Mouse (Mus musculus): ENCODE measurements at regions not wholly inside any gene's neighbourhood (a gene's known extent, or its start where the extent isn't known, plus 50 kb on each side); places are given as distances from the start of the nearest gene placed in this dataset.
A peak's percentile ranks its signal among the peaks of the same experiment; 100 is the strongest.

GRCm38 (mm10) chr4:70160525-70161224 lies 249.6 kb downstream of the Cdk5rap2 start:
- no peak for TF ChIP-seq CTCF (conservative IDR thresholded peaks at IDR 0.05)
- H3K4me3 ChIP-seq, result no peak overlapping the region
- no peak for DNase-seq (ENCODE audit: low spot score in 2 of 2)
- no peak overlapping the region for H3K27ac ChIP-seq

GRCm38 (mm10) chr4:70160062-70160461 lies 250.2 kb downstream of the Cdk5rap2 start:
- no peak for DNase-seq (ENCODE audit: low spot score in 2 of 2)
- H3K27ac ChIP-seq, result no peak overlapping the region
- no peak for TF ChIP-seq CTCF (conservative IDR thresholded peaks at IDR 0.05)
- no peak overlapping the region for H3K4me3 ChIP-seq

GRCm38 (mm10) chr4:70153179-70153578 lies 257.1 kb downstream of the Cdk5rap2 start:
- DNase-seq (ENCODE audit: low spot score in 2 of 2), result no peak
- Histone ChIP-seq H3K4me3 (no peak overlapping the region), H3K27ac (no peak overlapping the region)
- TF ChIP-seq CTCF (conservative IDR thresholded peaks at IDR 0.05), result no peak

GRCm38 (mm10) chr4:70109011-70109410 lies 301.2 kb downstream of the Cdk5rap2 start:
- TF ChIP-seq CTCF (conservative IDR thresholded peaks at IDR 0.05), result no peak
- no peak for DNase-seq (ENCODE audit: low spot score in 2 of 2)
- Histone ChIP-seq H3K4me3 (no peak overlapping the region), H3K27ac (no peak overlapping the region)

GRCm38 (mm10) chr4:70105776-70106175 lies 304.5 kb downstream of the Cdk5rap2 start:
- Histone ChIP-seq H3K4me3 (no peak overlapping the region), H3K27ac (no peak overlapping the region)
- DNase-seq (ENCODE audit: low spot score in 2 of 2), result no peak
- TF ChIP-seq CTCF (conservative IDR thresholded peaks at IDR 0.05), result no peak

GRCm38 (mm10) chr4:70097353-70097752 lies 312.9 kb downstream of the Cdk5rap2 start:
- no peak for TF ChIP-seq CTCF (conservative IDR thresholded peaks at IDR 0.05)
- H3K27ac ChIP-seq, result no peak overlapping the region
- no peak for DNase-seq (ENCODE audit: low spot score in 2 of 2)

GRCm38 (mm10) chr4:70078206-70078605 lies 332.0 kb downstream of the Cdk5rap2 start:
- TF ChIP-seq CTCF (conservative IDR thresholded peaks at IDR 0.05), result no peak
- DNase-seq (ENCODE audit: low spot score in 2 of 2), result no peak
- Histone ChIP-seq H3K27ac (no peak overlapping the region), H3K4me3 (no peak overlapping the region)

More at GRCm38 (mm10) chr4:70097353-70097752, 312.9 kb downstream of the Cdk5rap2 start:
- no peak overlapping the region for H3K4me3 ChIP-seq

GRCm38 (mm10) chr4:70062516-70062915 lies 347.7 kb downstream of the Cdk5rap2 start:
- no peak for TF ChIP-seq CTCF (conservative IDR thresholded peaks at IDR 0.05)
- no peak for DNase-seq (ENCODE audit: low spot score in 2 of 2)
- H3K27ac ChIP-seq, result peak overlapping the region; percentile 11; the same call in 1 of the 2 replicates
- no peak overlapping the region for H3K4me3 ChIP-seq

GRCm38 (mm10) chr4:70058831-70059544 lies 351.3 kb downstream of the Cdk5rap2 start:
- TF ChIP-seq CTCF (conservative IDR thresholded peaks at IDR 0.05), result no peak
- no peak overlapping the region for H3K4me3 ChIP-seq
- peak overlapping the region; percentile 87 for H3K27ac ChIP-seq
- peak; percentile 82 to 89 for DNase-seq (ENCODE audit: low spot score in 2 of 2)

GRCm38 (mm10) chr4:70053136-70053535 lies 357.1 kb downstream of the Cdk5rap2 start:
- Histone ChIP-seq H3K4me3 (no peak overlapping the region), H3K27ac (no peak overlapping the region)
- DNase-seq (ENCODE audit: low spot score in 2 of 2), result no peak
- no peak for TF ChIP-seq CTCF (conservative IDR thresholded peaks at IDR 0.05)

- peak in 1 of 2 experiments; percentile 51 for DNase-seq (ENCODE audit: low spot score in 2 of 2)
- H3K27ac ChIP-seq, result peak overlapping the region; percentile 73
- H3K4me3 ChIP-seq, result no peak overlapping the region
- no peak for TF ChIP-seq CTCF (conservative IDR thresholded peaks at IDR 0.05)
Observed at GRCm38 (mm10) chr4:70038241-70038640, 372.0 kb downstream of the Cdk5rap2 start.

GRCm38 (mm10) chr4:70035912-70036311 lies 374.3 kb downstream of the Cdk5rap2 start:
- H3K27ac ChIP-seq, result no peak overlapping the region
- no peak for DNase-seq (ENCODE audit: low spot score in 2 of 2)
- TF ChIP-seq CTCF (conservative IDR thresholded peaks at IDR 0.05), result no peak
- H3K4me3 ChIP-seq, result no peak overlapping the region

- TF ChIP-seq CTCF (conservative IDR thresholded peaks at IDR 0.05), result no peak
- H3K27ac ChIP-seq, result no peak overlapping the region
- no peak for DNase-seq (ENCODE audit: low spot score in 2 of 2)
- no peak overlapping the region for H3K4me3 ChIP-seq
Observed at GRCm38 (mm10) chr4:70032497-70032896, 377.7 kb downstream of the Cdk5rap2 start.

- no peak for DNase-seq (ENCODE audit: low spot score in 2 of 2)
- no peak for TF ChIP-seq CTCF (conservative IDR thresholded peaks at IDR 0.05)
- no peak overlapping the region for H3K4me3 ChIP-seq
- no peak overlapping the region for H3K27ac ChIP-seq
Observed at GRCm38 (mm10) chr4:70026848-70027247, 383.4 kb downstream of the Cdk5rap2 start.
